Mouse (Mus musculus) liver (tissue): ENCODE data around the gene Adm2.

Source experiments
- DNase-seq: peaks from one replicate; pipeline ENCODE4 v3.0.0-alpha.2; 2020; ENCODE audit warnings: mixed read lengths

The Adm2 gene

DNA sequence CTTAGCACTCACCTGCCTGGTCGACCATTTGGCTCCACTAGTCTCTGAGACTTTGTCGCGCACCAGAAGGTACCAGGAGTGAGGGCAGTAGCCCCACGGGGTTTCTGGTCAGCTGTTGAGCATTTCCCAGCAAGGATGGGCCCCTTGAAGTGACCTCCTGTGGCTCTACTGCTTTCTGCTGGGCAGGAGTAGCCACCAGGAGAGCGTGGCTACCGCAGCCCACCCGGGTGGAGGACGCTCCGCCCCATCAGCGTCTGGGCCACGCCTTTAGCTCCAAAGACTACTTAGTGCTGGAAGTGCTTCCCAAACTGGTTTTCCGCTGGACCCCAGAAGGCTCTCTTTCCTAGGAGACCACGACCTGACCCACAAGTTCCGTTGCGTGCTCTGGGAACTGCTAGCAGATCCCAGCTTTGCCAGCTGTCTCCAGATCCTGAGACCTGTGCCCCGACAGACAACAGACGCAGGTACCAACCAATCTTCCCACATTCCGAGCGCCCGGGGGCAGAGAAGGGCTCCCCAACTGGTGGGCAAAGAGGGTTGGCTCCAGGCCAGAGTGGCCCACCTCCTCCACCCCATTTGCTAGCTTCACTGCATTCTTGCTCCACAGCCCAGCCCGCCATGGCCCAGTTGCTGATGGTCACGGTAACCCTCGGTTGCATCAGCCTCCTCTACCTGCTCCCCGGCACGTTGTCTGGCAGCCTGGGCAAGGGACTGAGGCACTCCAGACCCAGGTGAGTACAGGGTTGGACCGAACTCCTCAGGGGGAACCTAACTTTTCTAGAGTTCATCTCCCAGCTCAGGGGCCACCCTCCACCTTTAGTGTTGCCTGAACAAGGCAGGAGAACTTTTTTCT lies at the start of gene Adm2:
Gene Adm2 (plus strand): TSS at position 51 of the 853 bp plus-strand sequence.
- DNase-seq, result peak; percentile 53

DNA sequence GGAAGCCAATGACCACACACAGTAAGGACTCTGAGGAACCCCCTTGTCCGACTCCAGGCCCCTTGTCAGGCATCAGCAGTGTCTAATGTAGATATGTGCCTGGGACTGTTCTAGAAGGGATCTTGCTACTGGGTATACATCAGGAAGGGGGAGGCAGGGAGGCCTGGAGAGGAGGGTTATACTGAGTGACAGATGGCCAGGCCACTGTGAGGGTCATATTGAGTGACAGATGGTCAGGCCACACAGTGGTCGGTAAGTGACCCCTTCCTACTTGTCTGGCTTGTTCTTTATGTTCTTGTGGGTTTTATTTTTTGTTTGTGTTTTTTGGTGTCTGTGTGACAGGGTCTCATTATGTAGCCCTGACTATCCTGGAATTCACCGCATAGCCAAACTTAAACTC lies 47.0 kb upstream of the Adm2 start:
- no peak for DNase-seq

DNA sequence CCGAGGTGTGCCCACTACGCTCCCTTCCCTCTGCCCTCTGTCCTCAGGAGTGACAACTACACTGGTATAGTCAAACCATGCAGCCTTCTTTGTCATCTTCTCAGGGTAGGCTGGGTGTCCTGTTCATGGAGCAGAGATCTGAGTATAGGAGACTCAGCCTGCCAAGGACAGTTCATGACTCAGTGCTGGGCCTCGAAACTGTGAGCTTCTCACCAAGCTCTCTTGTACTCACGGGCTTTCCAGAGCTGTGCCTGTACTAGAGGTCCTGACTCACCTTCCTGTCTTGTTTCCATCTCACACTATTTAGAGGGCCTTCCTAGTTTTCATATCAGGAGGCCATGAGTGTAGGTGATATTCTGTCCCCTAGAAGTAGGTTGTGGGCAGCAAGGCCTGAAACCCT lies 45.2 kb upstream of the Adm2 start:
- DNase-seq, result no peak

- no peak for DNase-seq
These were observed 40.0 kb upstream of the Adm2 start for GRCm38 (mm10) chr15:89282546-89282945.

DNA sequence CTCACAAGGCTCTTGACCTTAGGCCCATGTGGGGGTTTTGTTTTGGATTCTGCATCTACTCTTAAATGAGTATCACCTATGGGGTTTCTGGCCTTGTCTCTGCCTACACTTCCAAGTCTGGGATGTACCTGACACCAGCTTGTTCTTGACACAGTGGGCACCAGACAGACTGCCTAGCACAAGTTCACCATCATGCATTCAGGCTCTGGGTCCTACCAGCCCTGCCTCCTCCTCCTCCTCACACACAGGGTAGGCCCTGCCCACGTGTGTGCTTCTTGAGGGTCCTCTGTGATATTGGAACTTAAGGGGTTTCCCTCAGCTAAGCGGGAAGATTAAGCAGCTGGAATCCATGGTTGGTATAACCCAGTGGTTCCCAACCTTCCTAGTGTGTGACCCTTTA lies 38.4 kb upstream of the Adm2 start:
- no peak for DNase-seq

GRCm38 (mm10) chr15:89285004-89285403 lies 37.5 kb upstream of the Adm2 start:
- DNase-seq, result peak; percentile 38

DNA sequence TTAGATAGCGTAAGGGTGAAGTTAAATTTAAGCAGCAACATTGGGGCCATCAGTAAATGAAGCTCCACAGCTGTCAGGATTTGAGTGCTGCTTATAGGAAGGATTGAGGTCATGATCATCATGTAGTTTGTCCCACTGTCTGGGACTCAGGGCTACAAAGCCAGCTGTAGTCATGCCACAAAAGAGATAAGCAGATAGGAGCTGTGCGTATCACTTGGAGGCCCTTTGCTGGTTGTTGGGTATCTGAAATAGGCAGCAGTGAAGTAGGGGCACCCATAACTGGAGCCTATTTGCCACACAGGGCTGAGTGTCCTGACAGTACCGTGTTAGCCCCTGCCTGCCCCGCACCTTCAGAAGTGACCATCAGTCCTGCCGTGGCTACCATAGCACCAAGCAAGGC lies 37.0 kb upstream of the Adm2 start:
- DNase-seq, result peak; percentile 60

DNA sequence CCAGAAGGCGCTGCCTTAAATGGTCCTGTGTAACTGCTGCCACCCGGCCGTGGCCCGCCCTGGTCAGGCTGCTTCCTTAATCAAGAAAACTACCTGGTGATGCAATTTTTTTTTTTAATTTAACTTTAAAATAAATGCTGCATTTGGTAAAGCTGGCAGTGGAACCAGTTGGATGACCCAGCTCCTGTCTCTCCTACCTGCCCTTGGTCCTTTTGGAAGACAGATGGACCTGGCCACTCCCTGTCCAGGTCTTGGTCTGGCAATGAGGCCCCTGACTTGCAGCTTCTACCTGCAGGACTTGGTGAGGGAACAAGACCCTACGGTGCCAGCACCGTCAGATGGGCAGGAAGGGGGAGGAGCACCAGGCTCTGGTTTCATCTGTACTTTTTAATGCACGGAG lies 36.4 kb upstream of the Adm2 start:
- no peak for DNase-seq

GRCm38 (mm10) chr15:89286582-89286981 lies 35.9 kb upstream of the Adm2 start:
- DNase-seq, result no peak

GRCm38 (mm10) chr15:89288227-89288767 lies 34.2 kb upstream of the Adm2 start:
- no peak for DNase-seq

DNA sequence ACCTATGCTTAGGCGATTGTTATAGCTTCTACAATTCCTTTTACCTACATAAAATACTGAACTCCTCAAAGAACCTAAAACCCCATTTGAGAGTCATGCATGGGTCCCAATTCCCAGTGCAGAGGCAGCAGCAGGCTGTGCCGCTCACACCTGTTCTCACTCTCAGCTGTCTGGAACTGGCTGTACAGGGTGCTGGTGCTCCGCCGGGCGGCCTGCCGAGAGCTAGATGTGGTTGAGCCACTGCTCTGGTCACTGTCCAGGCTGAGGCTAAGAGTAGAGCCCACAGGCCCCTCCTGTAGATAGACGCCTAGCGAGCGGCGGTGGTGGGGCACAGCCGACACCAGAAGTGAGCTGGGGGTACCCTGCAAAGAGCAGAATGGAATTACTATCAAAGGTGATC lies 33.1 kb upstream of the Adm2 start:
- no peak for DNase-seq

GRCm38 (mm10) chr15:89291521-89291920 lies 31.0 kb upstream of the Adm2 start:
- peak; percentile 65 for DNase-seq

- no peak for DNase-seq
These were observed 29.7 kb upstream of the Adm2 start for GRCm38 (mm10) chr15:89292795-89293194.

GRCm38 (mm10) chr15:89293778-89294177 lies 28.7 kb upstream of the Adm2 start:
- no peak for DNase-seq

DNA sequence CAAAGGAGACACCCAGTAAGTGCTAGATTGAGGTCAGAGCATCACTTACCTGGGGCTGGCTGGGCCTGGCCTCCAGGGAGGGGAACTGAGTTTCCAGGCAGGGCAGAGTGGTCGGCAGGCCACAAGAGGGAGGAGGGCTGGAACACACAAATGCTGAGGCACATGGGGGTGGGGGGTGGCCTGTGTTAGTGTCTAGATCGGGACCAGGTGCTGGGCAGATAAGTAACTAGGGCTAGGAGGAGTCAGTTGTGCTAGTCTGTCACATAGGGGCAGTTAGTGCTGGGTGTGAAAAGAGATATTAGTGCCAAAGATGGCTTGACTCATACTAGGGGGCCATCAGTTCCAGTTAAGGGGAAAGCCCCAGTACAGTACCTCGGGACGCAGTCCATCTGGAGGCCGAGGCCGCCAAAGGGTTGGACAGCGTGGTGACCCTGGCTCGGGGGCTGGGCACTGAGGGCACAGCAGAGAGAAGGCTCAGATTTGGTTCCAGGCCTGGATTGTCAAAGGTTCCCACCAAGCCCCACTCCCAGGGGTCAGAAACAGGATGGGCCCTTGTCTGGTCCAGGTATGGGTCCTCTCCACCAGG lies 26.8 kb upstream of the Adm2 start:
- peak; percentile 39 for DNase-seq

- DNase-seq, result no peak
These were observed 26.1 kb upstream of the Adm2 start for GRCm38 (mm10) chr15:89296465-89296864.

DNA sequence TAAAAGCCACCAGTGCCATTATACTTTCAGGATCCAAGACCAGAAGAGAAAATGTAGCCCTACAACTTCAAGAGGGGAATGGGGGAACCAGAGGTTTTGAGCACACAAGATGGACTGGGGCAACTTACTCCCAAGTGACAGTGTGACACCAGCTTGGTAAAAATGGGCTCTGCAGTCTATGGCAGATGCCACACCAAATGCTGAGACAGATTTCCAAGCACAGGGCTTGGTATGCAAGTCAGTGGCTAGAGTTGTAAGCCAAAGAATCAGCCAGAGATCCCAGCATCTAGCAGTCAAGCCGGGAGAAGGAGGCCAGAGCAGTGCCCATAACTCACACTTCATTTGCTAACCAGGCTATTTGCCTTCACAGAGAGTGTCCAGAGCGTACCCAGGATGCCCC lies 24.8 kb upstream of the Adm2 start:
- DNase-seq, result no peak

DNA sequence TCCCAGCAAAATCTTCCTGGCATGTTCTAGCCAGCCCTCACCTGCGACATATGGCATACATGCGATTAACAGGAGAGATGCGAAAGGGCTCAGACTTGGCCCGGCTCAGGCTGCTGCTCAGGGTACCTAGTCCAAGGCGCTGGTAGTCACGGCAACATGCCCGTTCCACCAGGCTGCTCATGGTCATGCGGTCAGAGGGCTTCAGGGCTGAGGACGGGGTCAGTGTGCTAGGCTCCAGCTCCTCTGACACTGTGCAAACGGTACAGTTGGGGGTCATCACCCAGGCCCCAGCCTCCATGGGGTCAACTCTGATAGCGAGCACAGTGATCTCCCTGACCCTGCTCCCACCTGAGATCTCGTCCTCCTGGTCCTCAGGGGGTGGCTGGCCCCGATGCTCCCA lies 22.3 kb upstream of the Adm2 start:
- no peak for DNase-seq

GRCm38 (mm10) chr15:89300600-89300999 lies 21.9 kb upstream of the Adm2 start:
- DNase-seq, result no peak

- no peak for DNase-seq
These were observed 16.6 kb upstream of the Adm2 start for GRCm38 (mm10) chr15:89305966-89306365.

DNA sequence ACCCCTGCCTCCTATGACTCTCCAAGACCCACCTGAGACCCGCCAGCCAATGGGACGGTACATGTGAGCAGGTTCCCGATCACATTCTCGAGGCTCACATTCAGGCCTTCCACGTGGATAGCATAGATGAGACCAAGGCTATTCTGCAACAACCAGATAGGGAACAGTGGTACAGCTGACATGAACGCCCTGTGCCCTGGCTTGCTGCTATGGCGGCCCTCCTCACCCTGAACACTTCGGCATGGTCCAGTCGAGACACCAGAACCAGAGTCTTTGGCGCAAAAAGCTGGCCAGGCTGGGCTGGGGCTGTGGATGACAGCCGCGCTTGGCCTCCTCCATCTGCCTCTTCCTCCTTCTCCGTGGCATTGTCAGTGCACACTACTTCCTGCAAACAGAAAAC lies 15.1 kb upstream of the Adm2 start:
- no peak for DNase-seq

- no peak for DNase-seq
These were observed 13.9 kb upstream of the Adm2 start for GRCm38 (mm10) chr15:89308406-89309139.

GRCm38 (mm10) chr15:89309962-89310498 lies 12.5 kb upstream of the Adm2 start:
- no peak for DNase-seq
